Mouse (Mus musculus): ENCODE measurements around the gene Ino80.

DNA sequence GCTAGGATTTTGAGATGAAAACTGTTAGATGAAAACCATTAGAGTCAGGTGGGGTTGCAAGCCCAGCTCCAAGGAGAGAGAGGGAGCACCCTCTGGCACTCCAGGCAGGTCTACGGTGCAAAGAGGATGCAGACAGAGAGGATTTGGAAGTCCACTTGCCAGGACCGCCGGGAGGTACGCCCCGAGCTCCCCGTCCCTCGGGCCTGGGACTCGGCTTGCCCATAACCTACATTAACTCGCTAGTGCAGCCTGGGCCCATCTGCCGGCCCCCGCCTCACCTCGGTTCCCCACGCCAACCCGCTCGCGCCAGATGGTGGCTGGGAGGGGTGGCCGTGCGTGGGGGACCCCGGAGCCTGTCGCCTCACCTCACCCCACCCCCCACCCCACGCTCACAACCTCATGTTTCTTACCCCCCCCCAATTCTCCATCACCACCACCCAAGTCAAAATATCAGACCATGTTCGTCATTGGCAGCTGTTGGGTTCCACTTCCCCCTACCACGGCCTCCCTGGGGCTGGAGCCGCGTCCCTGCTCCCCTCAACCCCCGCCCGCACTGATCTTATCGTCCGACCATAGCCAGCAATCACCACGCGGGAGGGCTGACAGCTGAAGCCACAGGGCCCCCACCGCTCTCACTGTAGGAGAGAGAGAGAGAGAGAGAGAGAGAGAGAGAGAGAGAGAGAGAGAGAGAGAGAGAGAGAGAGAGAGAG, 153.5 kb downstream of the Ino80 start:
- TF ChIP-seq POLR2A (IDR thresholded peaks at IDR 0.05; ENCODE audit: borderline replicate concordance, control insufficient read depth, low read depth, low read length) (peak; percentile 2; the same call in 1 of the 2 replicates), CTCF (IDR thresholded peaks at IDR 0.05; ENCODE audit: control insufficient read depth, insufficient read depth, low read length) (no peak)
